Mouse (Mus musculus) MEL (cell line): ENCODE data around the gene Mrpl33. TPM values are rescaled to one million over a fixed set of nuclear protein-coding genes. Genes with fewer than 3 reads are reported as not detected.
A peak's percentile ranks its signal among the peaks of the same experiment; 100 is the strongest.

Experiments
- DNase-seq: peaks from one replicate; pipeline ENCODE4 v3.0.0; 2011; ENCODE audit warnings: low read depth, low spot score
- H3K27ac ChIP-seq: 2 replicates; pipeline ENCODE4 v1.5.1; 2012; ENCODE audit warnings: low read depth, mild to moderate bottlenecking, control low read depth, low read length, moderate library complexity; ENCODE audit not compliant: control insufficient read depth
- H3K27me3 ChIP-seq, 2 experiments: fragments of 150-350 bp in 1 of 2; sonication (generic) in 1 of 2; 2 replicates each; pipeline ENCODE4 v1.6.1; 2012; ENCODE audit warnings: low read length in 2 of 2, mild to moderate bottlenecking in 2 of 2, improper control_type of control experiment in 1 of 2, moderate library complexity in 1 of 2; ENCODE audit not compliant: insufficient read depth in 2 of 2, control insufficient read depth in 1 of 2
- H3K36me3 ChIP-seq, 2 experiments: 2 replicates each; pipeline ENCODE4 v1.6.1; 2012 to 2014; ENCODE audit warnings: low read length in 2 of 2, improper control_type of control experiment in 1 of 2, inconsistent platforms in 1 of 2, mild to moderate bottlenecking in 1 of 2; ENCODE audit not compliant: insufficient read depth in 2 of 2, control insufficient read depth in 1 of 2
- H3K4me1 ChIP-seq, 2 experiments: fragments of 150-350 bp in 1 of 2; sonication (generic) in 1 of 2; 2 replicates each; pipeline ENCODE4 v1.6.1; 2012; ENCODE audit warnings: low read length in 2 of 2, improper control_type of control experiment in 1 of 2, mild to moderate bottlenecking in 1 of 2; ENCODE audit not compliant: insufficient read depth in 2 of 2, control insufficient read depth in 1 of 2
- H3K4me3 ChIP-seq, 2 experiments: fragments of 150-350 bp in 1 of 2; sonication (generic) in 1 of 2; 2 replicates each; pipeline ENCODE4 v1.5.1; 2012; ENCODE audit warnings: low read depth in 2 of 2, low read length in 2 of 2, mild to moderate bottlenecking in 2 of 2, moderate library complexity in 2 of 2, control low read depth in 1 of 2, improper control_type of control experiment in 1 of 2; ENCODE audit not compliant: control insufficient read depth in 1 of 2, insufficient read depth in 1 of 2
- H3K79me2 ChIP-seq: 2 replicates; pipeline ENCODE4 v1.6.1; 2012; ENCODE audit warnings: mild to moderate bottlenecking, low read length, moderate library complexity; ENCODE audit not compliant: control insufficient read depth, poor library complexity, insufficient read depth
- H3K9ac ChIP-seq: 2 replicates; pipeline ENCODE4 v1.6.1; 2012; ENCODE audit warnings: low read depth, mild to moderate bottlenecking, control low read depth, low read length, moderate library complexity; ENCODE audit not compliant: control insufficient read depth, poor library complexity, severe bottlenecking
- H3K9me3 ChIP-seq: fragments of 150-350 bp; sonication (generic); replicated peaks from 2 replicates; pipeline ENCODE4 v1.6.1; 2012; ENCODE audit warnings: mild to moderate bottlenecking, low read length, improper control_type of control experiment, moderate library complexity; ENCODE audit not compliant: insufficient read depth
- BHLHE40 ChIP-seq: IDR thresholded peaks from 2 replicates; pipeline ENCODE4 v1.6.1; 2012; ENCODE audit warnings: low read depth, mild to moderate bottlenecking, inconsistent platforms, low read length, improper control_type of control experiment, borderline replicate concordance
- CTCF ChIP-seq, 3 experiments: IDR thresholded peaks in 2 of 3; conservative IDR thresholded peaks in 1 of 3; 2 replicates each; pipeline ENCODE4 v1.5.1; 2011 to 2012; ENCODE audit warnings: low read length in 3 of 3, low read depth in 2 of 3, mild to moderate bottlenecking in 2 of 3, improper control_type of control experiment in 1 of 3, inconsistent platforms in 1 of 3, mixed read lengths in 1 of 3, moderate library complexity in 1 of 3; ENCODE audit not compliant: control insufficient read depth in 1 of 3, insufficient read depth in 1 of 3, poor library complexity in 1 of 3, severe bottlenecking in 1 of 3
- ELF1 ChIP-seq: IDR thresholded peaks from 2 replicates; pipeline ENCODE4 v1.6.1; 2014; ENCODE audit warnings: low read depth, mild to moderate bottlenecking, inconsistent platforms, low read length, improper control_type of control experiment, moderate library complexity
- HCFC1 ChIP-seq: IDR thresholded peaks from 2 replicates; pipeline ENCODE4 v1.6.1; 2012; ENCODE audit warnings: low read depth, mild to moderate bottlenecking, inconsistent platforms, low read length, improper control_type of control experiment, moderate library complexity
- MYB ChIP-seq: IDR thresholded peaks from 2 replicates; pipeline ENCODE4 v1.6.1; 2011; ENCODE audit warnings: mild to moderate bottlenecking, low read depth, low read length, improper control_type of control experiment
- NRF1 ChIP-seq: IDR thresholded peaks from 2 replicates; pipeline ENCODE4 v1.6.1; 2014; ENCODE audit warnings: low read depth, mild to moderate bottlenecking, inconsistent platforms, low read length, improper control_type of control experiment, moderate library complexity; ENCODE audit not compliant: poor library complexity, insufficient read depth, severe bottlenecking
- RAD21 ChIP-seq: IDR thresholded peaks from 2 replicates; pipeline ENCODE4 v1.6.1; 2011; ENCODE audit warnings: mild to moderate bottlenecking, low read depth, low read length, improper control_type of control experiment
- RCOR1 ChIP-seq: IDR thresholded peaks from 2 replicates; pipeline ENCODE4 v1.6.1; 2012; ENCODE audit warnings: low read depth, mild to moderate bottlenecking, inconsistent platforms, low read length, improper control_type of control experiment
- SMC3 ChIP-seq: IDR thresholded peaks from 2 replicates; pipeline ENCODE4 v1.6.1; 2011; ENCODE audit warnings: low read depth, low read length, improper control_type of control experiment
- USF1 ChIP-seq: IDR thresholded peaks from 2 replicates; pipeline ENCODE4 v1.6.1; 2014; ENCODE audit warnings: low read depth, mild to moderate bottlenecking, inconsistent platforms, low read length, improper control_type of control experiment, moderate library complexity
- ZC3H11A ChIP-seq: IDR thresholded peaks from 2 replicates; pipeline ENCODE4 v1.6.1; 2012; ENCODE audit warnings: low read depth, mild to moderate bottlenecking, inconsistent platforms, low read length, improper control_type of control experiment
- ZKSCAN1 ChIP-seq: IDR thresholded peaks from 2 replicates; pipeline ENCODE4 v1.6.1; 2012; ENCODE audit warnings: low read depth, mild to moderate bottlenecking, inconsistent platforms, low read length, improper control_type of control experiment, moderate library complexity
- ZNF384 ChIP-seq: IDR thresholded peaks from 2 replicates; pipeline ENCODE4 v1.6.1; 2012; ENCODE audit warnings: low read depth, mild to moderate bottlenecking, inconsistent platforms, low read length, improper control_type of control experiment
- polyA plus RNA-seq, 2 experiments: library from polyadenylated mRNA; stranded (reverse) in 1 of 2; unstranded in 1 of 2; fragments of >175 nt in 1 of 2; fragments of >200 nt in 1 of 2; gene quantifications; 2 replicates each; pipeline versions ENCODE4 v1.2.1 to v1.2.4; 2012; ENCODE audit warnings: low replicate concordance in 2 of 2, low read depth in 1 of 2; ENCODE audit not compliant: insufficient read length in 2 of 2, insufficient read depth in 1 of 2, missing spikeins in 1 of 2
- total RNA-seq: library from RNA; depleted of rRNA; stranded (reverse); fragments of 300-350 nt; gene quantifications from 2 replicates; pipeline ENCODE4 v1.2.3, GENCODE M21; 2012; rRNA removed

Mrpl33 gene
- total and polyA plus RNA-seq, 3 experiments, result 158 to 249 TPM; not detected in 1

GRCm38 (mm10) chr5:31713280-31713711, 116.6 kb downstream of the Mrpl33 start (continued):
- TF ChIP-seq SMC3 (no peak), ZNF384 (no peak), ZKSCAN1 (no peak), USF1 (no peak), ZC3H11A (0 out of 2 replicates have a peak, but pooled peaks have one; percentile 13), CTCF (IDR thresholded peaks at IDR 0.05 in 2 of 3, conservative IDR thresholded peaks at IDR 0.05 in 1 of 3; ENCODE audit: control insufficient read depth in 1 of 3, insufficient read depth in 1 of 3, low read depth in 2 of 3, low read length in 3 of 3, poor library complexity in 1 of 3, severe bottlenecking in 1 of 3) (no peak), NRF1 (no peak), BHLHE40 (no peak), ELF1 (no peak), RAD21 (no peak), HCFC1 (no peak), MYB (no peak)
- TF ChIP-seq, all 39 proteins: peak for 8

GRCm38 (mm10) chr5:31713841-31714264, 117.1 kb downstream of the Mrpl33 start:
- Histone ChIP-seq H3K4me1 (peaks cover 9 to 19% of the 10 kb centered on the region in 2 experiments), H3K79me2 (no peaks in the 10 kb centered on the region; the same call in 1 of the 2 replicates), H3K9ac (peak overlapping the region; percentile 11; the same call in 1 of the 2 replicates), H3K4me3 (peak overlapping the region in 1 of 2 experiments; percentile 51; a peak in 2 of 4 replicates), H3K27me3 (no peaks in the 10 kb centered on the region), H3K27ac (peak overlapping the region; percentile 5), H3K36me3 (peaks cover 0 to 23% of the 10 kb centered on the region in 2 experiments; a peak in 3 of 4 replicates), H3K9me3 (no peaks in the 10 kb centered on the region)
- peak; percentile 29 for DNase-seq
- TF ChIP-seq RCOR1, result no peak

Other genes with a start within 250 kb of the Mrpl33 start
- gene Zfp512, start 144.5 kb upstream of the Mrpl33 start, total RNA-seq, result 32.9 and 36.6 TPM in 2 replicates
- gene Zfp512, start 144.5 kb upstream of the Mrpl33 start, polyA plus RNA-seq, result 10 to 100 TPM in 1 of 2 experiments, not detected in 1; 47.0 TPM
- 0.13 and 0.15 TPM in 2 replicates for gene 4930548H24Rik, start 111.2 kb upstream of the Mrpl33 start, total RNA-seq
- gene 4930548H24Rik, start 111.2 kb upstream of the Mrpl33 start, polyA plus RNA-seq, result under 1 TPM in 1 of 2 experiments, not detected in 1; 0.13 TPM
- 59.0 and 75.6 TPM in 2 replicates for gene Gpn1, start 102.2 kb upstream of the Mrpl33 start, total RNA-seq
- gene Gpn1, start 102.2 kb upstream of the Mrpl33 start, polyA plus RNA-seq, result 100 to 1,000 TPM in 1 of 2 experiments, not detected in 1; 125 TPM
- 37.6 and 41.7 TPM in 2 replicates for gene Slc4a1ap, start 69.9 kb upstream of the Mrpl33 start, total RNA-seq
- gene Slc4a1ap, start 69.9 kb upstream of the Mrpl33 start, polyA plus RNA-seq, result 100 to 1,000 TPM in 1 of 2 experiments, 10 to 100 TPM in 1; 41.6 to 523 TPM
- gene Supt7l, start 69.1 kb upstream of the Mrpl33 start, total RNA-seq, result 15.9 and 19.3 TPM in 2 replicates
- gene Supt7l, start 69.1 kb upstream of the Mrpl33 start, polyA plus RNA-seq, result 10 to 100 TPM in 1 of 2 experiments, not detected in 1; 23.6 TPM
- 23.8 and 34.3 TPM in 2 replicates for gene Rbks, start 100.7 kb downstream of the Mrpl33 start, total RNA-seq
- gene Rbks, start 100.7 kb downstream of the Mrpl33 start, polyA plus RNA-seq, result 10 to 100 TPM in 1 of 2 experiments, not detected in 1; 47.4 TPM
- 40.5 and 43.3 TPM in 2 replicates for gene Babam2, start 100.7 kb downstream of the Mrpl33 start, total RNA-seq
- 10 to 100 TPM in 1 of 2 experiments, not detected in 1; 86.6 TPM for gene Babam2, start 100.7 kb downstream of the Mrpl33 start, polyA plus RNA-seq